Mouse (Mus musculus): ENCODE data around the gene Slc17a9.

Gene Slc17a9

DNA sequence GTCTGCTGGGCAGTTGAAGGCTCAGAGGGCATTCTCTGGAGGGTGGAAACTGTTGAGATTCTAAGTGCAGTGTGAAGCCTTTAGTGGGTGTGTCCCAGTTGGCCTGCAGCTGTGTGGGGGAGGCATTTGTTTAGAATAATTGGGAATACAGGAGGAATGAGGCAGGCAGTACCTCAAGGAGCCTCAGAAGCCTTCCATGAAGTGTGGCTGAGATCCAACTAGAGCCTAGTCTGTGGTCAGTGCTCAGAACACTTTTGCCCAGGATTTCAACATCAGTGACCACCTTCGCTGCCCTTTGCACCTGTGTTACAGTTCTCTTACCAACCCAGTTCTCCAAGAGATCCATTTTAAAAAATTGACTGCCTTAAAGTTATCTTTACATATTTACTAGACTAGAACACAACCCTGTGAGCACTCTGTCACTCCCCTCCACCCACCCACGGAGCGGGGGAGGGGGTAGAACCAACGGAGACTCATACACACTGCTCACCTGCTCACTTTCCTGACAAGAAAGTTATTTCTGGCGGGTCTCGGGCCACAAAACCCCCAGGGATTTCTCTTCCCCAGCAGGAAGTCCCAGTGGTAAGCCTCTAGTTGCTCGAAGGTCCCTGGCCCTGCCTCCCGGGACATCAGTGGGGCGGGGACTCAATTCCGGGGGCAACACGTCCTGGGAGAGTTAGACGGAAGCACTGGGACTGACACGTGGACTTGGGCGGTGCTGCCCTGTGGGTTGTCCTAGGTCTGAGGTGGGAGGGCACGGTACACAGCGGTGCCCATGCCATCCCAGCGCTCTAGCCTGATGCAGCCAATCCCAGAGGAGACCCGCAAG, at the start of gene Slc17a9:
Slc17a9 (plus strand) TSS at position 679 of the 829 bp plus-strand sequence.
- no peak for DNase-seq (ENCODE audit: extremely low spot score, low spot score)

- no peak for DNase-seq (ENCODE audit: extremely low spot score, low spot score)
These were observed 48.4 kb upstream of the Slc17a9 start for GRCm38 (mm10) chr2:180676706-180677105.

DNA sequence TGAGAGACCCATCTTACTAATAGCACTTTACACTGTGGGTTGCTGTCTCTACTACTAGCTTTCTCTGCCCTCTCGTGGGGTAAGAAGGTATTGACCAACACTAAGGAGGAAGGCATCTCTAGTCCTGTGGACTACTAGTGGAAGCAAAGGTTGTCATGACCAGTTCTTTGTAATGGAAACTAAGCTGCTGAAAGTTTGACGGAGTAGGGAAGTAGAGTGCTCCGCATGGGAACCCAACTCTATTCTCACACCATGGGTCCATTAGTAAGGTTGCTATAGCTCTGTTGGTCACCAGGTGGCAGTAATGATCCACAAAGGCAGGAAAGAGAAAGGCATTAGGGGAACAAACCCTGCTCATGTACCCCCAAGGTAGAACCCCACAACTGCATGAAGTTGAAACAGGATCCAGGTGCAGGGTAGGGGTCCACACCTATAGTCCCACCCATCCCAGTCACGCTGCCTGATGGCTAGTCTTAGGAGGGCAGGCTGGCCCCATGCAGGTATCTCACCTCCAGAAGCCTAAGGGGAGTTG, 46.4 kb upstream of the Slc17a9 start:
- DNase-seq (ENCODE audit: extremely low spot score, low spot score), result peak; percentile 55

GRCm38 (mm10) chr2:180681225-180681624, 43.8 kb upstream of the Slc17a9 start:
- no peak for DNase-seq (ENCODE audit: extremely low spot score, low spot score)

- DNase-seq (ENCODE audit: extremely low spot score, low spot score), result no peak
These were observed 41.5 kb upstream of the Slc17a9 start for GRCm38 (mm10) chr2:180683524-180683923.

DNA sequence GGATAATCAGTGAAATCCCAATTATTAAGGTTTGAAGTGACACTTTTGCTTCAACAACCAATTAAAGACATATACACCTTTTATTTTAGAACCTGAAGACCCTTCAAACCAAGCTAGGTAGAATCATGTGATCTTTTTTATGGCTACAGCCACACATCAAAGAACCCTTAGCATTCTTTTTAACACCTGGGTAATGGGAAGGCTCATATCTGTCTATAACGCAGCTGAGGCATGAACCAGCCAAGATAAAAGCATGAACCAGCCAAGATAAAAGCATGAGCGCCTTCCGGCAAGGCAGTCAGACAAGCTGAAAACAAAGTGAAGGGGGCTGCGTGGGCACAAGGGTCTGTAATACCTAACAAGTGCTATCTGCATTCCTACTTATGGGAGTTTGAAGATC, 41.0 kb upstream of the Slc17a9 start:
- DNase-seq (ENCODE audit: extremely low spot score, low spot score), result no peak

DNA sequence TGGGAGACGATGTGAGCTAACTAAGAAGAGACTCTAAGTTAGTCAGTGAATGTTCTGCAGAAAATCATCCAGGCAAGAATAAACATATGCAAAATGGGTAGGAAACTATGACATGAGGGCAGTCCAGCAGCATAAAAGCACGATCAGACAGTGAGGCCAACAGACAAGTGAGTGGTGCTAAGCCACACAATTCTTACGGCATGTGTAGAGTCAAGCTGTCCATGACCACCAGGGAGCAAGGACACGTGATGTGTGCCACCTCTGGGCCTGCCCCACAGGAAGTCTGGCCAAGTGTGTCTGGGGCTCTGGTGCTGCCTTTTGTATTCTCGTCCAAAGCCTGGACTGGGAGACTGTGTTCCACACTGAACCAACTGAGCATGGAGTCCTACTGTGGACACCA, 35.2 kb upstream of the Slc17a9 start:
- DNase-seq (ENCODE audit: extremely low spot score, low spot score), result no peak

DNA sequence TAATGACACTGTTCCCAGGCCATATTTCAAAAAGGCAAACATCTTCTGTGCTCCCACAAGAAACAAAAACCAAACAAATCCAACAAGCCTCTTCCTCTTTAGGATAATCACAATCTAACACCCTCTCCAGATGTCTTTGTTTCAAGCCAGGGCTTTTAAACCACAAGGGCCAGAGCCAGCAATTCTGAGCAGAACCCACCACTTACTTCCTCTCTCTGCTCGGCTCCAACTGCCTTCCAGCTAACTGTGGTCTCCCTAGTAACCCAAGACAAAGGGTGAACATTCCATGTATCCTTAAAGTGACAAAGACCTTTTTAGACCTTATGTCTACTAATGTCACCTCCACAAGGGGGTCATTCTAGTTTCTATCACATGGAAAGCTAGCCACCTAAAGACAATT, 32.4 kb upstream of the Slc17a9 start:
- no peak for DNase-seq (ENCODE audit: extremely low spot score, low spot score)

GRCm38 (mm10) chr2:180695176-180695575, 29.9 kb upstream of the Slc17a9 start:
- DNase-seq (ENCODE audit: extremely low spot score, low spot score), result no peak

- DNase-seq (ENCODE audit: extremely low spot score, low spot score), result no peak
These were observed 24.6 kb upstream of the Slc17a9 start for GRCm38 (mm10) chr2:180700457-180700856.

DNA sequence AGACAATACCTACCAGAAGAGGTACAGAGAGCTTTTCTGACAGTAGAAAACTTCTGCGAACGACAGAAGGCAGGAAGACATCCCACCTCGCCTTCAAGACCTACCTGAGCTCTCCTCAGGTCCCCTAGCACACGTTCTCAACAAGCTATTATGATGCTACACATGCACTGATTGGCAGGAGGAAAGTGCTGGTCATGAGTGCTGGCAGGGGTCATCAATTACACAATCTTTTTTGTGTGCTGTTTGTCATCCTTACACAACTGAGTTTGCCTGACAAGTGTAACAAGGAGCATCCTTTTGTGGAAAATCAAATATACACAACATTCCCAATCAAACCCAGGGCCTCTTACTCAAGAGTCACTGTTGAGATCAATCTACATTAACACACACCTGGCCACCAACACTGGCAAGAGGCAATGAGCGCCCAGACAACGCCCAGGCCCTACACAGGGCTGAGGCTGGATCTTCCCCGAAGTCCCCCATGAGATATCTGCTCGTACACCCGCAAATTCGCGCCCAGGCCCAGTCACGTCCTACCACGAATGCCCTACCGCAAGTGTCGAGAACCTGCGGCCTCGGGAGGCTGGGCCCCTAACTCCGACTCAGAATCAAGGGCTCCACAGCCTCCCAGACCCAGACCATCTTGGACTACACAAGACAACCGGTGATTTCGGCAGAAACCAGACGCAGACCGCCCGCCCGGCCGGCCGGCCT, 23.9 kb upstream of the Slc17a9 start:
- DNase-seq (ENCODE audit: extremely low spot score, low spot score), result no peak

DNA sequence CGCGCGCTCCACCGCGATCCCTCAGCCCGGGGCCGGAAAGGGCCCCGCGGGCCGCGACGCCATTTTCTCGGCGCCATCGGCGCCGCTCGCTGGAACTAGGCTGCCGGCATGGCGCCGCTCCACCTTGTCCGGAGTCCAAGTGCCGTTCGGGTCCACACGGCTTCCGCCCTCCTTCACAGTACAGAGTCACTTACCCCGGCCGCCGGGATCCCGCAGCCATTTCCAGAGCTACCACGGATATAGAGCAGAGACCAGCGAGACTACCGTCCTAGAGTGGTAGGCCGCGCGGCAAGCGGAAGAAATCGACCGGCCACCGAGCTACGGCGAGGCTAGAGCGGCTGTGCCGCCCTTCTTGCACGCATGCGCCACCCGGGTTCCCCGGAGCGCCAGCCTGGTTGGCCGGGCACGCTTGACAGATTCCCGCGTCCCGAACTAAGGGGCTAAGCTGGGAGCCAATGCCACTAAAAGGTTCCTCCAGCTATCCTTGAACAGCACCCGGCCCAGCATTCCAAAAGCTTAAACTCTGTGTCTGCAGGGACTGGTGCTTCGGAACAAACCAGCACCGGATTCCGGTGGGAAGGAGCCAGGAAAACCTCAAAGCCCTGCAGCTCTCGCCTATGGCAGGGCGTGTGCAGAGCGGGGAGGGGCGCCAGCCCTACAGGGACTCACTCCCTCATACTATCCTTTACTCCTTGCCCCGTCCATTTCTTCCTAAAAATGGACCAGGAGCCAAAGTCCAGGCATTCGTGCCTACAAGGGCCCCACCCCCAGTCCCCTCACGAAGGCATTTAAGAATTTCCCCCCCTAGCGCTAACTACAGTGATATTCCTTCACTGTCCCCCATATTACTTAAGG, 23.1 kb upstream of the Slc17a9 start:
- DNase-seq (ENCODE audit: extremely low spot score, low spot score), result peak; percentile 93

DNA sequence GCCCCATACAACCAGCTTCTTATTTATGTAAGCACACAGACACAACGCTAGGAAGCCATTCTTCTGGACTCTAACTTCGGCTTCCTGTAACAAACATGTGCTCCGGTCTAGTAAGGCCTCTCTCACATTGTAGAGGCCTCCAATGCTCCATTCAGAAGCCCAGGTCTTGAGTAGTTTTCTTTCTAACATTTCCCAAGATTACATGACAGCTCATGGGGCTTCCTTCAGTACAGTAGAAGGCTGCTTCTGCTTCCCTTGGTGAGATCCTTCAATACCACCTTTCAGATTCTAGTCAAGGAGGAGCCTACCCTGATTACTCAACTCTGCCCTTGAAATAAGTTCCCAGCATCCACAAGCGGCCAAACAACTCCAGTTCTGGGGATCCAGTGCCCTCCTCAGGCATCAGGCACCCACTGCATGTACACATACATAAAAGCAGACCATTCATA, 22.3 kb upstream of the Slc17a9 start:
- no peak for DNase-seq (ENCODE audit: extremely low spot score, low spot score)

- no peak for DNase-seq (ENCODE audit: extremely low spot score, low spot score)
These were observed 21.9 kb upstream of the Slc17a9 start for GRCm38 (mm10) chr2:180703175-180703574.

- DNase-seq (ENCODE audit: extremely low spot score, low spot score), result no peak
These were observed 21.3 kb upstream of the Slc17a9 start for GRCm38 (mm10) chr2:180703645-180704359.

- DNase-seq (ENCODE audit: extremely low spot score, low spot score), result no peak
These were observed 20.5 kb upstream of the Slc17a9 start for GRCm38 (mm10) chr2:180704591-180704990.

DNA sequence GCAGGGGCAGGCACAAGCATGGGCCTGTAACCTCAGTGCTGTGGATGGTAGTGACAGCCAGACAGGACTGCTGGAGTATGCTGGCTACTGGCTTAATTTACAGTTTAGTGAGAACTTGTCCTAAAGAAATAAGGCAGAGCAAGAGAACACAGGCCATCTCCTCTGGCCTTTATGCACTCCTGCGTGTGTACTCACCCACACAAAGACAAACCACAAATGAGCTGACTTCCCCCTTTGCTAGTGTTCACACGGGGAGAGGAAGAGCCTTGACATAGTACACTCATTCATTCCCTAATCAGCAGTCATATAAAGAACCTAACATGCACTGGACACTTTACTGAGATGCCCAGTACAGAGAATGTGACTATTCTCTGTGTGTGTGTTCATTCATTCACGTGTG, 20.0 kb upstream of the Slc17a9 start:
- no peak for DNase-seq (ENCODE audit: extremely low spot score, low spot score)

GRCm38 (mm10) chr2:180705975-180706374, 19.1 kb upstream of the Slc17a9 start:
- DNase-seq (ENCODE audit: extremely low spot score, low spot score), result no peak

DNA sequence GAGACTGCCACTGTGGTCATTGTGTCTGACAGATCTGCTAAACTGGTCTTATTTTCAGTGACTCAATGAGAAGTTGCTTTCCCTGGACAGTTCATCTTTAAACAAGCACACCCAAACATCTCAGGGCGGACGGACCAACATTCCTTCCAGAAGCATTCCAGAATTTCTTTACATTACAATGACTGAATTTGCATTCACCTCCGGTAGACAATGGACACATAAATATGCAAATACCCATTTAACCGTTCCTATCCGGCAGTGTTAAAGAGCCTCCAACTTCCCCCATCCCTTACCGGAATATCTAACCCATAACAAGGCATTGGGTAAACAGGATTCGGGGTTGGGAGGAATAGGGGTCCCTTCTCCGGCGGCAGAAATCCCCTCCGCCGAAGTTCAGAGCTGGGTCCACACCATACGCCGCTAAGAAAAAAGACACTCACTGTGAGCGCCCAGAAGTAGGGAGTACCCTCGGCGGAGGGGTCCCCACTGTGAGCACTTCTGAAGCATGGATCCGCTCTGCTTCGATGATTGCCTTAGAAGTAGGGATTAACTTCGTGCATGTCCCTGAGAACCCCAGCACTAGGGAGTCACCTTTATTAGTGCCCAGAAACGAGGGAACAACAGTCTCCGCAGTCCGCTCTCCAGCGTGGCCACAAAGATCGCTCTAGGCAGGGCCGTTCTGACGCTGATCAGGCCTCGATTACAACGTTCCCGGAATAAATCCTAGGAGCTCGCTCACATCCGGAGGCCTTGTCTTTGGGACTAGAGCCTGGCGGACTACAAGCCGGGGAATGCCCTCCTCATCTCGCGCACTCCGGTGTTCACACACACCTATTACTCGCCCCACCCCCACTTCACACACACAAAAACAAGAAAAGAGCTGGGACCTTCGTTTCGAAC, 15.8 kb upstream of the Slc17a9 start:
- DNase-seq (ENCODE audit: extremely low spot score, low spot score), result no peak

DNA sequence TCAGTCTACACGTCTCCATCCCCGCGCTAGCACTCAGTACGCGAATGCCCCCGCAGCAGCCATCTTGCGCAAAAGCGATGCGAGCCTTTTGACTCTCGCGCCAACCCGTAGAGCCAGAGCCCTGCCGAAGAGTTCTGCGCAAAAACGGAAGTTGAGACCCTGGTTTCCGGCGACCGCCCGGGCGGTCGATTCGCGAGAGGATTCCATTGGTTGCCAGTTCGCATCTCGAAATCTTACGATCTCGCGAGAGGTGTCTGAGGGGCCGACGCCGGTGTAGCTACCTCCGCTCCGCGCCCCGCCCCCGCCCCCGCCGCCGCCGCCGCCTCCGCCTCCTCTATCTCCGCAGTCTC, 15.2 kb upstream of the Slc17a9 start, which contains the start of the genes Dido1 and Gid8:
Dido1 (minus strand) TSS at position 77 of the 350 bp plus-strand sequence.
Gid8 (plus strand) TSS at position 195 of the 350 bp plus-strand sequence.
- peak; percentile 97 for DNase-seq (ENCODE audit: extremely low spot score, low spot score)

Data from neural tube, embryonic 10.5 days (tissue).